Mouse (Mus musculus): Measurements from ENCODE around the gene Olfr1129.
"Not testable (repeated sequence)": the region's sequence is repeated elsewhere in the genome, so short reads cannot be mapped to it uniquely, and the experiment has no call there.

Gene Olfr1129

GRCm38 (mm10) chr2:87573602-87574001, at the start of gene Olfr1129:
Olfr1129 (plus strand) TSS chr2:87573902.
- DNase-seq (ENCODE audit: extremely low read depth, insufficient read length, low spot score): not testable (repeated sequence)

- peak; percentile 1 for DNase-seq (ENCODE audit: extremely low read depth, insufficient read length, low spot score)
These were observed 47.6 kb upstream of the Olfr1129 start for GRCm38 (mm10) chr2:87525899-87526616.

DNA sequence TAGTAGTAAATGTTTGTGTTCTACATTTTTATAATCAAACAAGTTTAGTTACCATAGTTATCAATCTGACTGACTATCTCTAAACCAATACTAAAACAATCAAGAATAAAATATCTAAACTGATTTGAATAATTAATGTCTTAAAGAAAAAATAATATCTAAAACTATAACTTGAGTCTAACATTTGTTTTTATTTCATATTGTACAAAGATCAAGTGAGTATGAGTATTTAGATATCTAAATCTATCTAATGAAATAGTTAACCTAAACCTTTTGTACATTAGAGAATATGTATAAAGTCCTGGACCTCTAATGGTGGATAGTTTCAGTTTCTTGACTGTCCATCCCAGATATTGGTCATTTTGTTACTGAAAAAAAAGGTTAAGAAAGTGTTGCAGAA, 42.2 kb upstream of the Olfr1129 start, which contains the start of gene Olfr153:
TSS of gene Olfr153 (plus strand) at position 301 of the 400 bp plus-strand sequence.
- no peak for DNase-seq (ENCODE audit: extremely low read depth, insufficient read length, low spot score)

DNA sequence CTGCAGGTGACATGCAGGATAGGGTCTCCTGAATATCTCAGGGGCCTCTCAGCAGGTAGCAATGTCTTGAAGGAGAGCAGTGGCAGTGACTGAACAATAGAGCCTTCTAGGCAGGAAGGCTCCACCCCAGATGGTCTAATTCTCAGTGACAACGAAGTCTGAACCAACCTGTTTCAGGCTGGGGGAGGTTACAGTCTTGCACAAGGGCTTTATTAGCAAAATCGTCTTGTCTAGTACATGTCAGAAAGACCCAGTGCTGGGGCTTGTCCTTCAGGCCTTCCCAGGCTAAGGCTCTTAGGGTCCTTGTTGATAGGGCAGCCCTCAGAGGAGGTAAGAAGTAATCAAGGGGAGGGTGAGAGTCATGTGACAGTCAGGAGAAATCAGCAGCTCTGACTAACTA, 38.9 kb upstream of the Olfr1129 start:
- DNase-seq (ENCODE audit: extremely low read depth, insufficient read length, low spot score): no peak

DNA sequence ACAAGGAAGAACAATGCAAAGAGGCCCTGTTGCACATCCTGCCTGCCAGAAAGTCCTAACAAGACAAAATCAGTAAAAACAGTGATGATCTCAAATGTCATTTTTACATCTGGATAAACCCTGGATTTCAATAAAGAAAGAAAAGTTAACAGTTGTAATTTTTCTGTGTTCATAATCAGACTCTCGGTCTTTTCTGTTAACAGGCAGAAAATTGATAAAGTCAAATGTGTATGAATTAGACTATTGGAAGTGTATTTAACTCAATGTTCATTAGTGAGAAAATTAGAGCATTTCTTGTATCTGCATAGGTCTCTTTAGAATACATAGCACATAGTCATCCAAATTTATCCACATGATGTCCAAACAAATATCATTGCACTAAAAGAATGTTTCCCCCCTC, 28.3 kb upstream of the Olfr1129 start, which contains the start of gene Olfr1128:
TSS of gene Olfr1128 (minus strand) at position 101 of the 400 bp plus-strand sequence.
- DNase-seq (ENCODE audit: extremely low read depth, insufficient read length, low spot score): no peak

DNA sequence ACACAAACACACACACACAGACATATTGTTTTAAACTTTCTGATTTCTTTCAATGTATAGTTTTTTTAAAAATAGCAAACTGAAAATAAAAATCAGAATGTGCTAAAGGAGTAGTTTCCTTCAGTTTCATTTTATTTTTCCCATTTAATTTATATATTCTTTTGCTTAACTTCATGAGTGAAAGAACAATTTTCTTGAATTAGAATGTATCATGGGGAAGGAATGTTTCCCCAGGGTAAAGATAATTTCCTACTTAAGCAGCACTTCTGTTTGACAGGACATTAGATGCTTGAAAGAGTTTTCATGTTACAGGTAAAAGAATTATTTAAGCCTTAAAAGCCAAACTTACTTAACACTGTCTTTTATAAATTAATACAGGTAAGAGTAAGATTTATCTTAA, 32.2 kb downstream of the Olfr1129 start, which contains the start of gene Olfr1130:
TSS of gene Olfr1130 (plus strand) at position 301 of the 400 bp plus-strand sequence.
- not testable (repeated sequence) for DNase-seq (ENCODE audit: extremely low read depth, insufficient read length, low spot score)

DNA sequence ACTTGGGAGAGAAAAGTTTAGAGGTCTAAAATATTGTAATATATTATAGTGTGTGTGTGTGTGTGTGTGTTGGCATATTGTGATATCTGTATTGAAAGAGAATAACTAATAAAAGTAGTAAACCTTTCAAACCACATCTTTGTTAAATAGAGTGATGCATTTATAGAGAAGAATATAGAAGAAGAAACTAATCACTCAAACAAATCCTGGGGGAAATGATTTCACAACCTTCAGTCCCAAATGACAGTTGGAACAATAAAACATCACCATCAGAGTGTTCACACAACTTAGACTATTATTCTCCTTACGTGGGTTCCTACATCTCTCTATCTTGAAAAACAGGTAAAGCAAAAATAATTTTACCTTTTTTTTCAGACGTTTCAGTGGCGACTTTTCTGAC, 53.1 kb downstream of the Olfr1129 start, which contains the start of gene Olfr1131:
TSS of gene Olfr1131 (plus strand) at position 301 of the 400 bp plus-strand sequence.
- no peak for DNase-seq (ENCODE audit: extremely low read depth, insufficient read length, low spot score)

Data from 3134 (cell line).